Mouse (Mus musculus): ENCODE results near the gene Adamts17. TPM values are rescaled to one million over a fixed set of nuclear protein-coding genes. Genes with fewer than 3 reads are reported as not detected.

The Adamts17 gene
- 2.0 and 2.6 TPM in 2 replicates for polyA plus RNA-seq (2015; fragmentation: Nextera tagmentation; extraction: Ambion mirVana)

GRCm38 (mm10) chr7:66839463-66840007, at the start of gene Adamts17:
Gene Adamts17 (plus strand): TSS chr7:66839735.

Other genes with a start within 250 kb of the Adamts17 start
- gene Asb7, start 150.1 kb upstream of the Adamts17 start, polyA plus RNA-seq (2015; fragmentation: Nextera tagmentation; extraction: Ambion mirVana), result 5.3 and 7.8 TPM in 2 replicates
- 5.5 and 6.6 TPM in 2 replicates for gene Lins1, start 149.8 kb upstream of the Adamts17 start, polyA plus RNA-seq (2015; fragmentation: Nextera tagmentation; extraction: Ambion mirVana)
- gene Cers3, start 96.2 kb upstream of the Adamts17 start, polyA plus RNA-seq (2015; fragmentation: Nextera tagmentation; extraction: Ambion mirVana), result 0.06 and 0.08 TPM in 2 replicates

Measured in spleen, postnatal 0 days (tissue).